Mouse (Mus musculus): ENCODE measurements around the gene Aff3. TPM values are rescaled to one million over a fixed set of nuclear protein-coding genes. Genes with fewer than 3 reads are reported as not detected.

Aff3 gene
- total and polyA plus RNA-seq, 2 experiments from 2014 or later, result 1.1 to 1.9 TPM

GRCm38 (mm10) chr1:38290881-38291280 lies 373.9 kb downstream of the Aff3 start:
- Histone ChIP-seq H3K27me3 (ENCODE audit: control insufficient read depth, insufficient read depth, low read length) (no peaks in the 10 kb centered on the region), H3K9me3 (replicated peaks; ENCODE audit: control insufficient read depth, low read length) (no peaks in the 10 kb centered on the region), H3K4me1 (ENCODE audit: control insufficient read depth, insufficient read depth) (no peaks in the 10 kb centered on the region), H3K4me3 (ENCODE audit: low read depth, low read length) (no peak overlapping the region), H3K9ac (replicated peaks; ENCODE audit: low read depth, low read length) (no peak overlapping the region), H3K27ac (ENCODE audit: low read depth) (no peak overlapping the region), H3K4me2 (ENCODE audit: low read depth, low read length) (no peak overlapping the region), H3K36me3 (replicated peaks; ENCODE audit: control insufficient read depth, insufficient read depth, low read length) (no peaks in the 10 kb centered on the region)
- TF ChIP-seq CTCF (IDR thresholded peaks at IDR 0.05; ENCODE audit: low read depth) (no peak), EP300 (IDR thresholded peaks at IDR 0.05; ENCODE audit: low read depth) (no peak)
- WGBS, result 88% methylated on average over 7 of the region's 7 CpGs
- DNase-seq (ENCODE audit: low spot score) (no peak), ATAC-seq (ENCODE audit: insufficient read depth, low read depth) (no peak)

GRCm38 (mm10) chr1:38289891-38290290 lies 374.9 kb downstream of the Aff3 start:
- Histone ChIP-seq H3K4me2 (ENCODE audit: low read depth, low read length) (no peak overlapping the region), H3K27me3 (ENCODE audit: control insufficient read depth, insufficient read depth, low read length) (no peaks in the 10 kb centered on the region), H3K36me3 (replicated peaks; ENCODE audit: control insufficient read depth, insufficient read depth, low read length) (no peaks in the 10 kb centered on the region), H3K4me1 (ENCODE audit: control insufficient read depth, insufficient read depth) (no peaks in the 10 kb centered on the region), H3K27ac (ENCODE audit: low read depth) (no peak overlapping the region), H3K4me3 (ENCODE audit: low read depth, low read length) (no peak overlapping the region), H3K9ac (replicated peaks; ENCODE audit: low read depth, low read length) (no peak overlapping the region), H3K9me3 (replicated peaks; ENCODE audit: control insufficient read depth, low read length) (no peaks in the 10 kb centered on the region)
- 45% methylated on average over 5 of the region's 5 CpGs for WGBS
- no peak for ATAC-seq (ENCODE audit: insufficient read depth, low read depth)
- DNase-seq (ENCODE audit: low spot score), result no peak
- TF ChIP-seq EP300 (IDR thresholded peaks at IDR 0.05; ENCODE audit: low read depth) (no peak), CTCF (IDR thresholded peaks at IDR 0.05; ENCODE audit: low read depth) (no peak)

- Histone ChIP-seq H3K27ac (ENCODE audit: low read depth) (no peak overlapping the region), H3K27me3 (ENCODE audit: control insufficient read depth, insufficient read depth, low read length) (no peaks in the 10 kb centered on the region), H3K4me3 (ENCODE audit: low read depth, low read length) (no peak overlapping the region), H3K36me3 (replicated peaks; ENCODE audit: control insufficient read depth, insufficient read depth, low read length) (no peaks in the 10 kb centered on the region), H3K4me2 (ENCODE audit: low read depth, low read length) (no peak overlapping the region), H3K4me1 (ENCODE audit: control insufficient read depth, insufficient read depth) (no peaks in the 10 kb centered on the region), H3K9ac (replicated peaks; ENCODE audit: low read depth, low read length) (no peak overlapping the region), H3K9me3 (replicated peaks; ENCODE audit: control insufficient read depth, low read length) (no peaks in the 10 kb centered on the region)
- no peak for ATAC-seq (ENCODE audit: insufficient read depth, low read depth)
- WGBS, result 36% methylated on average over 1 of the region's 1 CpGs
- no peak for TF ChIP-seq CTCF (IDR thresholded peaks at IDR 0.05; ENCODE audit: low read depth)
- DNase-seq (ENCODE audit: low spot score), result no peak
Observed at GRCm38 (mm10) chr1:38288716-38289115, 376.0 kb downstream of the Aff3 start.

- H3K4me3 ChIP-seq (ENCODE audit: low read depth, low read length), result no peak overlapping the region
- TF ChIP-seq EP300 (IDR thresholded peaks at IDR 0.05; ENCODE audit: low read depth), result no peak
- no peak for TF ChIP-seq CTCF (IDR thresholded peaks at IDR 0.05; ENCODE audit: low read depth)
- no peak overlapping the region for H3K9ac ChIP-seq (replicated peaks; ENCODE audit: low read depth, low read length)
- no peaks in the 10 kb centered on the region for H3K9me3 ChIP-seq (replicated peaks; ENCODE audit: control insufficient read depth, low read length)
- 43% methylated on average over 1 of the region's 1 CpGs for WGBS
- ATAC-seq (ENCODE audit: insufficient read depth, low read depth) (no peak), DNase-seq (ENCODE audit: low spot score) (no peak)
- H3K36me3 ChIP-seq (replicated peaks; ENCODE audit: control insufficient read depth, insufficient read depth, low read length), result no peaks in the 10 kb centered on the region
- no peaks in the 10 kb centered on the region for H3K27me3 ChIP-seq (ENCODE audit: control insufficient read depth, insufficient read depth, low read length)
- H3K27ac ChIP-seq (ENCODE audit: low read depth), result no peak overlapping the region
- H3K4me2 ChIP-seq (ENCODE audit: low read depth, low read length), result no peak overlapping the region
- no peaks in the 10 kb centered on the region for H3K4me1 ChIP-seq (ENCODE audit: control insufficient read depth, insufficient read depth)
Observed at GRCm38 (mm10) chr1:38286551-38286950, 378.2 kb downstream of the Aff3 start.

GRCm38 (mm10) chr1:38280549-38280948 lies 384.2 kb downstream of the Aff3 start:
- TF ChIP-seq CTCF (IDR thresholded peaks at IDR 0.05; ENCODE audit: low read depth), result no peak
- TF ChIP-seq EP300 (IDR thresholded peaks at IDR 0.05; ENCODE audit: low read depth), result no peak
- no peak overlapping the region for H3K4me3 ChIP-seq (ENCODE audit: low read depth, low read length)
- H3K9ac ChIP-seq (replicated peaks; ENCODE audit: low read depth, low read length), result no peak overlapping the region
- no peaks in the 10 kb centered on the region for H3K27me3 ChIP-seq (ENCODE audit: control insufficient read depth, insufficient read depth, low read length)
- H3K4me1 ChIP-seq (ENCODE audit: control insufficient read depth, insufficient read depth), result no peaks in the 10 kb centered on the region
- no peaks in the 10 kb centered on the region for H3K36me3 ChIP-seq (replicated peaks; ENCODE audit: control insufficient read depth, insufficient read depth, low read length)
- H3K27ac ChIP-seq (ENCODE audit: low read depth), result no peak overlapping the region
- DNase-seq (ENCODE audit: low spot score) (no peak), ATAC-seq (ENCODE audit: insufficient read depth, low read depth) (no peak)
- WGBS, result 86% methylated on average over 7 of the region's 7 CpGs
- no peaks in the 10 kb centered on the region for H3K9me3 ChIP-seq (replicated peaks; ENCODE audit: control insufficient read depth, low read length)
- H3K4me2 ChIP-seq (ENCODE audit: low read depth, low read length), result no peak overlapping the region

GRCm38 (mm10) chr1:38271312-38271711 lies 393.4 kb downstream of the Aff3 start:
- Histone ChIP-seq H3K4me1 (ENCODE audit: control insufficient read depth, insufficient read depth) (no peaks in the 10 kb centered on the region), H3K4me3 (ENCODE audit: low read depth, low read length) (no peak overlapping the region), H3K9me3 (replicated peaks; ENCODE audit: control insufficient read depth, low read length) (no peaks in the 10 kb centered on the region), H3K4me2 (ENCODE audit: low read depth, low read length) (no peak overlapping the region), H3K27ac (ENCODE audit: low read depth) (no peak overlapping the region), H3K27me3 (ENCODE audit: control insufficient read depth, insufficient read depth, low read length) (no peaks in the 10 kb centered on the region), H3K9ac (replicated peaks; ENCODE audit: low read depth, low read length) (no peak overlapping the region), H3K36me3 (replicated peaks; ENCODE audit: control insufficient read depth, insufficient read depth, low read length) (no peaks in the 10 kb centered on the region)
- WGBS, result 79% methylated on average over 2 of the region's 2 CpGs
- no peak for ATAC-seq (ENCODE audit: insufficient read depth, low read depth)
- no peak for DNase-seq (ENCODE audit: low spot score)
- no peak for TF ChIP-seq EP300 (IDR thresholded peaks at IDR 0.05; ENCODE audit: low read depth)
- TF ChIP-seq CTCF (IDR thresholded peaks at IDR 0.05; ENCODE audit: low read depth), result no peak

Measured in heart, postnatal 0 days (tissue).